21 mouse cellular contexts compared by ENCODE assay signal in genomic region chr10:42780753-42781152, GRCm38 (mm10).
"Had no signal": no experiment of that assay in that cellular context is flagged by ENCODE, and none has a peak within 500 bp of the region (broad histone marks: within the 10 kb centered on the region; RNA-seq: fewer than 3 reads in every experiment).

No protein-coding gene starts in this region.

- H3K27ac ChIP-seq: lung, embryonic 15.5 days; macrophage; midbrain, embryonic 10.5 days; midbrain, embryonic 12.5 days; neural tube, embryonic 13.5 days; neural tube, embryonic 15.5 days had no signal

- H3K9me3 ChIP-seq: lung, embryonic 15.5 days; midbrain, embryonic 10.5 days; midbrain, embryonic 12.5 days; neural tube, embryonic 13.5 days; neural tube, embryonic 15.5 days had no signal

- DNase-seq: liver, postnatal 0 days; lung, adult 2 months; lung, postnatal 14 days; lung, postnatal 36 days; midbrain, embryonic 14.5 days; retina, postnatal 1 day; right cerebral cortex, adult 18-20 months; right cerebral cortex, postnatal 25 days; right cerebral cortex, postnatal 4 days; thymus, adult 18-20 months; thymus, postnatal 14 days; thymus, postnatal 36 days had no signal

- H3K36me3 ChIP-seq: neural tube, embryonic 15.5 days had no signal

- H3K9ac ChIP-seq: liver, postnatal 0 days; lung, embryonic 15.5 days; midbrain, embryonic 12.5 days; neural tube, embryonic 13.5 days; neural tube, embryonic 15.5 days had no signal

- H3K4me2 ChIP-seq: lung, embryonic 15.5 days; midbrain, embryonic 12.5 days; neural tube, embryonic 13.5 days; neural tube, embryonic 15.5 days had no signal

- H3K27me3 ChIP-seq: lung, embryonic 15.5 days; midbrain, embryonic 12.5 days; neural tube, embryonic 13.5 days; neural tube, embryonic 15.5 days had no signal

- H3K4me3 ChIP-seq: lung, embryonic 15.5 days; midbrain, embryonic 10.5 days; midbrain, embryonic 12.5 days; myocyte; neural tube, embryonic 13.5 days; neural tube, embryonic 15.5 days had no signal

- H3K4me1 ChIP-seq: lung, embryonic 15.5 days; midbrain, embryonic 10.5 days; midbrain, embryonic 12.5 days; neural tube, embryonic 13.5 days; neural tube, embryonic 15.5 days had no signal

- ATAC-seq: liver, postnatal 0 days; lung, postnatal 0 days; midbrain, embryonic 16.5 days had no signal
